Mouse (Mus musculus) erythroblast, embryonic 14.5 days (primary cell): ENCODE data around the gene Trank1. TPM values are rescaled to one million over a fixed set of nuclear protein-coding genes. Genes with fewer than 3 reads are reported as not detected.

Experiments used
- H3K27me3 ChIP-seq: 2 replicates; pipeline ENCODE4 v1.6.1; 2012; ENCODE audit warnings: inconsistent platforms; ENCODE audit not compliant: control insufficient read depth
- H3K36me3 ChIP-seq: 2 replicates; pipeline ENCODE4 v1.6.1; 2012; ENCODE audit warnings: mild to moderate bottlenecking, inconsistent platforms; ENCODE audit not compliant: control insufficient read depth
- H3K4me1 ChIP-seq: 2 replicates; pipeline ENCODE4 v1.6.1; 2012; ENCODE audit warnings: inconsistent platforms; ENCODE audit not compliant: control insufficient read depth
- H3K4me3 ChIP-seq: replicated peaks from 2 replicates; pipeline ENCODE3; 2012; ENCODE audit warnings: moderate library complexity, mild to moderate bottlenecking, inconsistent platforms
- H3K9me3 ChIP-seq: 2 replicates; pipeline ENCODE4 v1.6.1; 2012; ENCODE audit warnings: low read length, inconsistent platforms, mixed read lengths; ENCODE audit not compliant: control insufficient read depth
- GATA1 ChIP-seq: IDR thresholded peaks from 2 replicates; pipeline ENCODE4 v1.6.1; 2012; ENCODE audit warnings: low read length, inconsistent platforms, mixed read lengths
- TAL1 ChIP-seq: IDR thresholded peaks from 3 replicates; pipeline ENCODE4 v1.6.1; 2012; ENCODE audit warnings: low read length, inconsistent platforms, mixed read lengths
- polyA plus RNA-seq: library from polyadenylated mRNA; stranded (reverse); fragments of >175 nt; gene quantifications from 2 replicates; pipeline ENCODE4 v1.2.3, GENCODE M21; 2012

The Trank1 gene
- polyA plus RNA-seq, 1 experiment = not detected

DNA sequence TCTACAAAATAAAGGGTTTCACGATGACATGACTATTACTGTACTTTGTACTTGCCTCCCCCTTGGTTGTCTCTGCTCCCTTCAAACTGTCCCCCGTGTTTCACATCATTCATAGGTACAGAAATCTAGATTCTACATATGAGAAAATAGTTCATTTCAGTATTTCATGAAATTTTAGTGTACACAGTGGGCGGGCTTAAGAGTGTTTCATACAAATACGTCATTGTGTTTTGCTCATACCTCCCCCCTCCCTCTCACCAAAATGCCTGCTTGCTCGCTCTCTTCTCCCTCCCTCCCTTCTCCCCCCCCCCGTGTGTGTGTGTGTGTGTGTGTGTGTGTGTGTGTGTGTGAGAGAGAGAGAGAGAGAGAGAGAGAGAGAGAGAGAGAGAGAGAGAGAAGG, 1.8 kb downstream of the Trank1 start:
- no peak for TF ChIP-seq GATA1
- TF ChIP-seq TAL1 = no peak
- no peaks in the 10 kb centered on the region for H3K36me3 ChIP-seq
- no peak overlapping the region for H3K4me3 ChIP-seq
- no peaks in the 10 kb centered on the region; the same call in none of the 2 replicates for H3K4me1 ChIP-seq
- peaks cover 63% of the 10 kb centered on the region for H3K27me3 ChIP-seq
- peaks cover 11% of the 10 kb centered on the region for H3K9me3 ChIP-seq

DNA sequence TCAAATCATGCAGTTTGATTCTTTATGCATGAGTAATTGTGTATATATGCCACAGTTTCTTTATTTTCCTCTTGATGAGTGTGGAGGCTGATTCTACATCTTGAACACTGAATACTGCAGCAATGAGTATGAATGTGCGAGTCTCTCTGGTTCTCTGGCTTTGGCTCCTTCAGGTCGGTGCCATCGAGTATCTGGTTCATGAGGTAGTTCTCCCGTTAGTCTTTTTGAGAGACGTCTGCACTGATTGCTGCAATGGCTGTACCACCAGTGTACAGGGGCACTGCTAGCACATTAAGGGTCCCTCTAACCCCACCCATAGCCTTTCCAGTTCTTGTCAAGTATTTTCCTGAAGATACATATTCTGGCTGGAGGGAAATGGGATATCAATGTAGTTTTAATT, 2.3 kb downstream of the Trank1 start:
- TF ChIP-seq TAL1 = no peak
- TF ChIP-seq GATA1 = no peak
- H3K4me1 ChIP-seq = no peaks in the 10 kb centered on the region; the same call in none of the 2 replicates
- no peak overlapping the region for H3K4me3 ChIP-seq
- peaks cover 11% of the 10 kb centered on the region for H3K9me3 ChIP-seq
- no peaks in the 10 kb centered on the region for H3K36me3 ChIP-seq
- H3K27me3 ChIP-seq = peaks cover 63% of the 10 kb centered on the region

DNA sequence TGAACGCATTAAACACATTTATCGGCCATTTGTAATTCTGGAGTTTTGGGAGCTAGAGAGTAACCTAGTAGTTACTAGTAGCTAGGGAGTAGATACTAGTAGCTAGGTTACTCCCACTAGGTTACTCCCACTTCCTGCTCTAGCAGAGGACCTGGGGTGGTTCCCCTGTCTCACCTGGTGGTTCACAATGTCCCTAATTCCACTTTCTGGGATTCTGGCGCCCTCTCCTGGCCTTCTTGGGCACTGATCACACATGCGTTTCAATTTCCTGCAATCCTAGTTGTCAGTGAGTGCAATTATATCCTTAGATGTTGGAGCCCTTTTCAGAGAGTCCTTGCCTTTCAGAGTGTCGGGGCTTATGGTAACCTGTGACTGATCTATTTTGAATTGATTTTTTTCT, 2.7 kb downstream of the Trank1 start:
- no peaks in the 10 kb centered on the region; the same call in none of the 2 replicates for H3K4me1 ChIP-seq
- TF ChIP-seq TAL1 = no peak
- TF ChIP-seq GATA1 = no peak
- peaks cover 58% of the 10 kb centered on the region for H3K27me3 ChIP-seq
- H3K9me3 ChIP-seq = peaks cover 11% of the 10 kb centered on the region
- H3K36me3 ChIP-seq = no peaks in the 10 kb centered on the region
- H3K4me3 ChIP-seq = no peak overlapping the region

DNA sequence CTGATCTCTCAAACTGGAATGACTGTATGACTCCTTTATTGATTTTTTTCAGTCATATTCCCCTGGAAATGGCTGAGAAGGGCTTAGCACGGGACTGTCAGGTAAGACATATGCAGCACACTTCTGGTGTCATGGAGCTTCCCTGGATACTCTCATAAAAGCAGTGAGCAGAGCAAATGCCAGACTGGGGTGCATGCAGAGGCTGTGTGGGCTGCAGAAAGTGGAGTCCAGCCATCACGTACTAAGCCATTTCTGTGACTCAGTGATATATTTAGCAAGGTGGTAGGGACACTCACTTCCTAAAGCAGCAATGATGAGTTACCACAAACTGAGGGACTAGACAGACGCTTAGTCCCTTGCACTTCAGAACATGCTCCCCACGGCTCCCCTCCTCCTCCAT, 9.4 kb downstream of the Trank1 start:
- no peak for TF ChIP-seq TAL1
- TF ChIP-seq GATA1 = no peak
- H3K36me3 ChIP-seq = no peaks in the 10 kb centered on the region
- H3K27me3 ChIP-seq = peaks cover 3% of the 10 kb centered on the region
- no peaks in the 10 kb centered on the region for H3K9me3 ChIP-seq
- H3K4me3 ChIP-seq = no peak overlapping the region
- H3K4me1 ChIP-seq = no peaks in the 10 kb centered on the region

DNA sequence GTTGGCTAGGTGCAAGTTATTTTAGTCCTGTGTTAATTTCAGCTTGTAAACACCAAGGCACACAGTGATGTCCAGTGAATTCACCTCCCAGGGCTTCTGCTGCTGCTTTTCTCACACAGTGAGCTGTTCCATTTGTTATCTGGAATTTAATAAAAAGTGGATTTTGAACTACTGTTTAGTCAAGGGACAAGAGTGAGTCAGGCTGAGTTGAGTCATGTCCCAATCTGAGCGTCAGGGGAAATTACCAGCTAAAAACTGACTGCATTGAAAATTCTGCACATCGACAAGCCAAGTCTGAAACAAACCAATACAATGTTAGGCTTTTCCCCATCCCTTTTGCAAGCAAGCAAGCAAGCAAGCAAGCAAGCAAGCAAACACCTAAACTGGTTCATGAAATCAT, 13.3 kb downstream of the Trank1 start:
- H3K9me3 ChIP-seq = no peaks in the 10 kb centered on the region
- H3K27me3 ChIP-seq = peaks cover 3% of the 10 kb centered on the region; the same call in 1 of the 2 replicates
- no peak overlapping the region for H3K4me3 ChIP-seq
- no peak for TF ChIP-seq TAL1
- TF ChIP-seq GATA1 = no peak
- no peaks in the 10 kb centered on the region for H3K36me3 ChIP-seq
- H3K4me1 ChIP-seq = no peaks in the 10 kb centered on the region

DNA sequence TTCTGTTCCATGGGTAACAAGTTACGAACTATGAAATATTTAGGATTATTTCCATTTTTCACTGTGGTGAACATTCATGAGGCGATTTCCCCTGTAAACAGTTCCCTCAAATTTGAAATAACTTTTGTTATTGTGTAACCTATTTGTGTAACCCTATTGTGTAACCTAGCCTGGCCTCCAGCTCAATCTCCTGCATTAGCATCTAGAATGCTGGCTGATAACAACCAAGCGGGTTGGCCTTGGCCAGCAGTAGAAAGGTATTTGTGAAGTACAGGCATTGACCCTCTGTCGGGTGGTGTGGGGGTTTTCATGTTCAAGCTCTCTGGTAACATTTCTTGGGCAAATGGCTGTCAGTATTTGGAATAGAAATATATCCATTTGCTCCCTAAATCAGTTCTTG, 18.3 kb downstream of the Trank1 start:
- Histone ChIP-seq H3K36me3 (no peaks in the 10 kb centered on the region), H3K9me3 (no peaks in the 10 kb centered on the region), H3K4me3 (no peak overlapping the region), H3K4me1 (no peaks in the 10 kb centered on the region), H3K27me3 (no peaks in the 10 kb centered on the region)
- no peak for TF ChIP-seq TAL1
- TF ChIP-seq GATA1 = no peak

DNA sequence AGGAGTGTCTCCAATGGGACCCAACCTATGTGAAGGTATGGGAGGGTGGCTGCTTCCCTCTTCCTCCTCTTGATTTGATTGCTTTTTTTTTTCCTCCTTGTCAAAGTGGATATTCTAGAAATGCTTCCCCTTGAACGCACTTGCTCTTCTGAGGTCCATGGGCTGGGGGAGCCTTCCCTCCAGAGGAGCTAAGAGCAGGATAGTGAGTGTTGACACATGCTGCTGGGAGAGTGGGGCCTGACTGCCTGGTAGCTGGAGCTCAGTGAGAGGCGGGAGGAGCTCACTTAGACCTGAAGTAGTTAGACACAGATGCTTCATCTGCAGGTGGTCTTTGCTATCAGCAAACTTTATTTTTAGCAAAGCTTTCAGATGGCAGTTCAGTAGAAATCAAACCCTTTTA, 22.3 kb downstream of the Trank1 start:
- TF ChIP-seq GATA1 (no peak), TAL1 (no peak)
- Histone ChIP-seq H3K36me3 (no peaks in the 10 kb centered on the region), H3K9me3 (no peaks in the 10 kb centered on the region), H3K27me3 (no peaks in the 10 kb centered on the region), H3K4me1 (no peaks in the 10 kb centered on the region), H3K4me3 (no peak overlapping the region)

DNA sequence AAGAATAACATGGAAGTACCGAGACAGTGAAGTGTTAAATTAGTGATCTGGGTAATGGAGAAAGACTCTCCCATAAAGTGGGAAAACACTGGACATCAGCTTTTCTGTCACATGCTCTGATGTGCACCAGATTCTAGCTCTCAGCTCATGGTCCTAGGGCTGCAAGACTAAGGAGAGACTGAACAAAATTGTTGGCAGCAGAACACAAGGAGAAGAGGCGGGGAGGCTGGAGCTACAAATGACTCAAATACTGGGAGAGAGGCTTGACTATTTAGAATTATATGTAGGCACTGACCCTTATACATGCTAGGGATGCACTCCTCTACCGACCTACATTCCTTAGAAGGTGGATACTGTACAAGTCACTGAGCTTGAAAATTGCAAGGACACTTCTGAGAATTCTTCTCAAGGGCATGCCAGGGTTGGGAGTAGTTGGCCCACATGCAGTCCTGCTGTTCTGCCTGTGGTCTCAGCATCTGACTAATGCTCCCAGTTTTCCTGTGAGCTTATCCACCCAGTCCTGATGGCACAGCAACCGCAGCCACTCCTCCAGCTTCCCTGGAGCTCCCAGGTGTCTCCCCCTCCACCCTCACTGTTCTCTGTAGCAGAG, 23.1 kb downstream of the Trank1 start:
- H3K27me3 ChIP-seq = no peaks in the 10 kb centered on the region
- H3K36me3 ChIP-seq = no peaks in the 10 kb centered on the region
- TF ChIP-seq GATA1 (no peak), TAL1 (no peak)
- no peak overlapping the region for H3K4me3 ChIP-seq
- no peaks in the 10 kb centered on the region for H3K9me3 ChIP-seq
- H3K4me1 ChIP-seq = no peaks in the 10 kb centered on the region

DNA sequence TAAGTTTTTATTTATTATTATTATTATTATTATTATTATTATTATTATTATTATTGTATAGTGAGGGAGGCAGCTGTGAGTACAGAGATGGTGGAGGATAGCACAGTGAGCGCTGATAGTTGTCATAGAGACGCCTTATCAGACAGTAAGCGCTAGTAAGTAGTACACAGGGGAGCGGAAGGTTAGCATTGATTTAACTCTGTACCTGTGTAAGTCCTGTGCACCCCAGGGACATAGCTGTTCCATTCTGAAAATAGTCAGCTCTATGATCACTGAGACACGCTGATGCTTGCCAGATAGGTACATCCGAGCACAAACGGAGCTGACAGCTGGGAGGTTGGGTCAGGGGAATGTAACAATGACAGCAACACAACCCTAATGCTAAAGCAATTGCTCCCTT, 39.7 kb downstream of the Trank1 start:
- H3K4me3 ChIP-seq = no peak overlapping the region
- no peaks in the 10 kb centered on the region for H3K4me1 ChIP-seq
- H3K36me3 ChIP-seq = no peaks in the 10 kb centered on the region
- TF ChIP-seq GATA1 (no peak), TAL1 (no peak)
- H3K9me3 ChIP-seq = no peaks in the 10 kb centered on the region
- no peaks in the 10 kb centered on the region for H3K27me3 ChIP-seq

DNA sequence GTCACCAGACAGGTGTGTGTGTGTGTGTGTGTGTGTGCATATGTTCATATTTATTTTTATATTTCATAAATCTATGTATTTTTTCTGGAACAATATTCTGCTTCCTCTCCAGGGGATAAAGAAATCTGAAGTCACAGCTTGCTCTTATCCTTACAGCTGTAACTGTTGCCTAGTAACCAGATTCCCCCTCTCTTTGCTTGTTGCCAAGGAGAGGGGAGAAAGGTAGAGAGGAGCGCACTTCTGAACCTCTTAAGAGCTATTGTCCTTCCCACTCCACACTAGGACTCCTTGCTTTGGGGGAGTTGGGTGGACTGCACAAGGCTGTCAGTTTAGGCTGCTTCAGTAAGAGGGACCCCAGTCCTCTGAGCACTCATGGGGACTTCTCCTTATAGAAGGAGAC, 40.1 kb downstream of the Trank1 start:
- H3K36me3 ChIP-seq = no peaks in the 10 kb centered on the region
- TF ChIP-seq TAL1 = no peak
- no peak for TF ChIP-seq GATA1
- no peaks in the 10 kb centered on the region for H3K27me3 ChIP-seq

More for the DNA sequence above, 40.1 kb downstream of the Trank1 start:
- Histone ChIP-seq H3K4me3 (no peak overlapping the region), H3K4me1 (no peaks in the 10 kb centered on the region), H3K9me3 (no peaks in the 10 kb centered on the region)
